Mouse (Mus musculus) ES-Bruce4 (cell line): ENCODE results near the gene Rdh5.

ENCODE experiments used
- CTCF ChIP-seq: IDR thresholded peaks from one replicate; pipeline ENCODE4 v1.8.1; 2011; ENCODE audit warnings: low read depth, low read length
- POLR2A ChIP-seq: IDR thresholded peaks from one replicate; pipeline ENCODE4 v1.8.1; 2011; ENCODE audit warnings: low read length; ENCODE audit not compliant: insufficient read depth

DNA sequence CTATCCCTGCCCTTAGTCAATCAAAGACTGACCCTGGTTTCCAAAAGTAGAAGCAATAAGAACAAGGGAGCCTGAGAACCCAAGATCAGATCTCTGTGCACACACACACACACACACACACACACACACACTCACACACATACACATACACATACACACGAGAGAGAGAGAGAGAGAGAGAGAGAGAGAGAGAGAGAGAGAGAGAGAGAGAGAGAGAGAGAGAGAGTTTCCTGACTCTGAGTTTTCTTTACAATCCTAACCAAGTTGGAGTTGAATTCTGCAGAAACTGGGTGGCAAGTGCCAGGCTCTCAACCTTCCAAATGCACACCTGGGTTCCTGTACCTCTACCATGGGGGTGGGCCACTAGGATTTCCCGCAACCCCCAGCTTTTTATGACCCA, 32.8 kb downstream of the Rdh5 start:
- TF ChIP-seq POLR2A (no peak), CTCF (no peak)
